Mouse (Mus musculus) hindbrain, postnatal 0 days (tissue): ENCODE data around the gene E130308A19Rik. TPM values are rescaled to one million over a fixed set of nuclear protein-coding genes. Genes with fewer than 3 reads are reported as not detected.

Experiments used
- ATAC-seq: fragments of 200-750 bp; cut with Nextera tagmentation; 2 replicates; pipeline ENCODE4 v1.8.0; 2017; ENCODE audit warnings: mild to moderate bottlenecking, moderate TSS enrichment, moderate library complexity
- DNase-seq: peaks from one replicate; pipeline ENCODE4 v3.0.0-alpha.2; 2015; ENCODE audit warnings: low spot score
- H3K27ac ChIP-seq: fragments of 300-500 bp; sonication (generic); 2 replicates; pipeline ENCODE4 v1.5.1; 2014; ENCODE audit warnings: mild to moderate bottlenecking
- H3K27me3 ChIP-seq: fragments of 300-500 bp; sonication (generic); 2 replicates; pipeline ENCODE4 v1.6.1; 2014; ENCODE audit warnings: low read length, mixed read lengths; ENCODE audit not compliant: insufficient read depth
- H3K36me3 ChIP-seq: fragments of 300-500 bp; sonication (generic); 2 replicates; pipeline ENCODE4 v1.6.1; 2014; ENCODE audit warnings: low read length, mixed read lengths; ENCODE audit not compliant: insufficient read depth
- H3K4me1 ChIP-seq: fragments of 300-500 bp; sonication (generic); 2 replicates; pipeline ENCODE4 v1.6.1; 2014; ENCODE audit warnings: antibody characterized with exemption, low read length, mixed read lengths; ENCODE audit not compliant: insufficient read depth
- H3K4me2 ChIP-seq: fragments of 300-500 bp; sonication (generic); 2 replicates; pipeline ENCODE4 v1.6.1; 2014; ENCODE audit warnings: low read depth, mild to moderate bottlenecking, low read length, moderate library complexity, mixed read lengths
- H3K4me3 ChIP-seq: fragments of 300-500 bp; sonication (generic); 2 replicates; pipeline ENCODE4 v1.5.1; 2014; ENCODE audit warnings: low read length
- H3K9ac ChIP-seq: fragments of 300-500 bp; sonication (generic); replicated peaks from 2 replicates; pipeline ENCODE4 v1.6.1; 2014; ENCODE audit warnings: mild to moderate bottlenecking, low read length, moderate library complexity, mixed read lengths
- H3K9me3 ChIP-seq: fragments of 300-500 bp; sonication (generic); 2 replicates; pipeline ENCODE4 v1.6.1; 2016; ENCODE audit warnings: low read length, mixed read lengths
- CTCF ChIP-seq: IDR thresholded peaks from 2 replicates; pipeline ENCODE4 v1.5.1; 2016; ENCODE audit warnings: antibody characterized with exemption, control low read depth, low read depth
- WGBS: fragments of 180-500 bp; shearing (Covaris S2); extraction: QIAGEN DNeasy Blood & Tissue Kit; methylation state at CpG from one replicate; pipeline ENCODE4 v1.1.7; 2014; 5-methylcytosine and 5-hydroxymethylcytosine counted together
- polyA plus RNA-seq: library from polyadenylated mRNA; unstranded; fragments of >200 nt; fragmentation: Nextera tagmentation; extraction: Ambion mirVana; gene quantifications from 2 replicates; pipeline ENCODE4 v1.2.1, GENCODE M21; 2015
- total RNA-seq: library from RNA; depleted of rRNA; stranded (reverse); fragments of >200 nt; gene quantifications from 2 replicates; pipeline ENCODE4 v1.2.3, GENCODE M21; 2014

E130308A19Rik gene
- total and polyA plus RNA-seq, 2 experiments from 2014 or later = 33.8 to 41.9 TPM

GRCm38 (mm10) chr4:59757452-59758435 is 131.7 kb downstream of the E130308A19Rik start:
- Histone ChIP-seq H3K27ac (no peak overlapping the region), H3K9ac (no peak overlapping the region), H3K9me3 (no peaks in the 10 kb centered on the region), H3K4me3 (no peak overlapping the region), H3K4me1 (no peaks in the 10 kb centered on the region), H3K36me3 (no peaks in the 10 kb centered on the region), H3K27me3 (no peaks in the 10 kb centered on the region), H3K4me2 (no peak overlapping the region)
- DNase-seq = no peak
- WGBS = 76% methylated on average over 12 of the region's 12 CpGs
- ATAC-seq = no peak
- TF ChIP-seq CTCF = no peak

- Histone ChIP-seq H3K4me3 (no peak overlapping the region), H3K9ac (no peak overlapping the region), H3K4me2 (no peak overlapping the region), H3K36me3 (no peaks in the 10 kb centered on the region), H3K27me3 (no peaks in the 10 kb centered on the region), H3K9me3 (no peaks in the 10 kb centered on the region), H3K4me1 (no peaks in the 10 kb centered on the region), H3K27ac (no peak overlapping the region)
- DNase-seq (no peak), ATAC-seq (no peak)
- TF ChIP-seq CTCF = peak; percentile 29
- WGBS = 86% methylated on average over 4 of the region's 4 CpGs
Measured at GRCm38 (mm10) chr4:59760016-59760415, 134.0 kb downstream of the E130308A19Rik start.

- ATAC-seq (no peak), DNase-seq (peak; percentile 60)
- H3K4me3 ChIP-seq = no peak overlapping the region
- TF ChIP-seq CTCF = peak; percentile 73
- H3K36me3 ChIP-seq = no peaks in the 10 kb centered on the region
- WGBS = 44% methylated on average over 10 of the region's 10 CpGs
- H3K4me2 ChIP-seq = no peak overlapping the region
- H3K4me1 ChIP-seq = no peaks in the 10 kb centered on the region
- H3K27ac ChIP-seq = no peak overlapping the region
- no peaks in the 10 kb centered on the region for H3K27me3 ChIP-seq
- H3K9me3 ChIP-seq = no peaks in the 10 kb centered on the region
- H3K9ac ChIP-seq = no peak overlapping the region
Measured at GRCm38 (mm10) chr4:59760636-59761364, 134.8 kb downstream of the E130308A19Rik start.

- no peak overlapping the region for H3K4me3 ChIP-seq
- H3K4me1 ChIP-seq = no peaks in the 10 kb centered on the region
- no peaks in the 10 kb centered on the region for H3K9me3 ChIP-seq
- no peak for TF ChIP-seq CTCF
- H3K27ac ChIP-seq = no peak overlapping the region
- ATAC-seq (no peak), DNase-seq (no peak)
- no peak overlapping the region for H3K4me2 ChIP-seq
- H3K27me3 ChIP-seq = no peaks in the 10 kb centered on the region
- no peaks in the 10 kb centered on the region for H3K36me3 ChIP-seq
- WGBS = 77% methylated on average over 4 of the region's 4 CpGs
- no peak overlapping the region for H3K9ac ChIP-seq
Measured at GRCm38 (mm10) chr4:59761365-59761729, 135.3 kb downstream of the E130308A19Rik start.

- H3K4me1 ChIP-seq = no peaks in the 10 kb centered on the region
- no peaks in the 10 kb centered on the region for H3K36me3 ChIP-seq
- H3K27ac ChIP-seq = peak overlapping the region; percentile 22; the same call in 1 of the 2 replicates
- 68% methylated on average over 7 of the region's 7 CpGs for WGBS
- H3K9ac ChIP-seq = no peak overlapping the region
- H3K27me3 ChIP-seq = no peaks in the 10 kb centered on the region
- peak overlapping the region; percentile 2; the same call in 1 of the 2 replicates for H3K4me2 ChIP-seq
- ATAC-seq (no peak), DNase-seq (no peak)
- no peak for TF ChIP-seq CTCF
- H3K4me3 ChIP-seq = no peak overlapping the region
- H3K9me3 ChIP-seq = no peaks in the 10 kb centered on the region
Measured at GRCm38 (mm10) chr4:59764950-59765349, 138.9 kb downstream of the E130308A19Rik start.

GRCm38 (mm10) chr4:59765385-59766005 is 139.5 kb downstream of the E130308A19Rik start:
- 15% methylated on average over 7 of the region's 7 CpGs for WGBS
- H3K9me3 ChIP-seq = no peaks in the 10 kb centered on the region
- TF ChIP-seq CTCF = no peak
- DNase-seq (peak; percentile 71), ATAC-seq (peak; percentile 82)
- H3K27me3 ChIP-seq = no peaks in the 10 kb centered on the region
- H3K4me2 ChIP-seq = peak overlapping the region; percentile 2; the same call in 1 of the 2 replicates
- peak overlapping the region; percentile 22; the same call in 1 of the 2 replicates for H3K27ac ChIP-seq
- H3K36me3 ChIP-seq = peaks cover 2% of the 10 kb centered on the region; the same call in 1 of the 2 replicates
- no peak overlapping the region for H3K9ac ChIP-seq
- no peaks in the 10 kb centered on the region for H3K4me1 ChIP-seq
- no peak overlapping the region for H3K4me3 ChIP-seq
